ENCODE assay signal across 19 mouse cellular contexts in the genomic region with DNA sequence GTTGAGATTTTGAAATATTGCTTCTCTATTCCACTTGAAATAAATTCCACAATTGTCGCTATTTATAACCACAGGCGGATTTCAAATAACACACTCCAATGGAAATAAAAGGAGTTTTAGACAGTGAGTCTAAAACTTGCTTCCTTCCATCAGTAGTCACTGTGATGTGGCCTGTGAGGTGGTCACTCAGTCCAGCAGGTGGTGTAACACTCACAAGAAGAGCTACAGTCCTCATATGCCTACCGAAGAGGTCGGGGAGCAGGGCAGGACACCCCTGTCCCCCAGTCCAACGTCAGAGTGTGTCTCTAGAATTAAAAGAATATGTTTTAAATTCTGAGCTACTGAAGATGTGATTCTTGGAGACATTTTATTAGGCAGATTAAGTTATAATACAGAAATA.
DNase-seq lines count a peak whose midpoint lies in the region; ATAC-seq and TF ChIP-seq lines count a peak whose summit lies in the region.
"Had no signal": no experiment of that assay in that cellular context is flagged by ENCODE, and none has a peak within 500 bp of the region (broad histone marks: within the 10 kb centered on the region; RNA-seq: fewer than 3 reads in every experiment).

No protein-coding gene starts in this region.

- H3K27me3 ChIP-seq in midbrain, embryonic 15.5 days (replicated peaks), result no peaks in the 10 kb centered on the region
- H3K27me3 ChIP-seq in midbrain, embryonic 16.5 days (ENCODE audit: control insufficient read depth, insufficient read depth, low read depth, low read length), result no peaks in the 10 kb centered on the region
- H3K27me3 ChIP-seq in stomach, postnatal 0 days (ENCODE audit: control insufficient read depth, insufficient read depth, low read length), result no peaks in the 10 kb centered on the region
- H3K27me3 ChIP-seq: forebrain, embryonic 13.5 days; hindbrain, embryonic 13.5 days; kidney, embryonic 15.5 days; limb, embryonic 15.5 days; neural tube, embryonic 12.5 days had no signal

- 83% methylated on average over 5 of the region's 5 CpGs for WGBS in midbrain, embryonic 15.5 days
- WGBS in midbrain, embryonic 16.5 days, result 84% methylated on average over 5 of the region's 5 CpGs
- WGBS in stomach, postnatal 0 days, result 79% methylated on average over 5 of the region's 5 CpGs

- 0 out of 2 replicates have a peak, but pooled peaks have one; percentile 38 for ATAC-seq in midbrain, embryonic 15.5 days (replicated peaks)
- ATAC-seq in midbrain, embryonic 16.5 days, result no peak
- ATAC-seq in stomach, postnatal 0 days (ENCODE audit: low FRiP score, low TSS enrichment), result no peak
- ATAC-seq: forebrain, embryonic 13.5 days had no signal

- TF ChIP-seq CTCF in left cerebral cortex, adult 2 months (IDR thresholded peaks at IDR 0.05), result peak; percentile 27
- peak; percentile 49 for TF ChIP-seq CTCF in stomach, postnatal 0 days (IDR thresholded peaks at IDR 0.05; ENCODE audit: low read depth)

- H3K4me2 ChIP-seq in midbrain, embryonic 15.5 days, result no peak overlapping the region
- H3K4me2 ChIP-seq in midbrain, embryonic 16.5 days (ENCODE audit: low read length), result no peak overlapping the region
- H3K4me2 ChIP-seq in stomach, postnatal 0 days (replicated peaks; ENCODE audit: low read depth), result no peak overlapping the region
- H3K4me2 ChIP-seq: forebrain, embryonic 13.5 days; hindbrain, embryonic 13.5 days; kidney, embryonic 15.5 days; limb, embryonic 15.5 days; neural tube, embryonic 12.5 days had no signal

- H3K4me1 ChIP-seq in midbrain, embryonic 15.5 days, result no peaks in the 10 kb centered on the region
- no peaks in the 10 kb centered on the region for H3K4me1 ChIP-seq in midbrain, embryonic 16.5 days (ENCODE audit: control insufficient read depth, insufficient read depth, low read length)
- H3K4me1 ChIP-seq in stomach, postnatal 0 days (replicated peaks; ENCODE audit: control insufficient read depth, insufficient read depth), result no peaks in the 10 kb centered on the region
- H3K4me1 ChIP-seq: forebrain, embryonic 13.5 days; kidney, embryonic 15.5 days; limb, embryonic 15.5 days; neural tube, embryonic 12.5 days had no signal

- peak; percentile 8 for DNase-seq in heart, adult 11 months
- DNase-seq in heart, postnatal 36 days, result no peak
- DNase-seq in left cerebral cortex, adult 2 months (ENCODE audit: extremely low spot score in 1 of 2, low spot score in 2 of 2), result no peak
- no peak for DNase-seq in left cerebral cortex, adult 8-10 months (ENCODE audit: low spot score in 2 of 2)
- DNase-seq in stomach, postnatal 0 days (ENCODE audit: low spot score), result no peak
- DNase-seq in retina, postnatal 1 day, result no peak
- DNase-seq: adrenal gland, postnatal 25 days; cerebellum, adult 8-10 months; gastrocnemius, postnatal 14 days; layer of hippocampus, postnatal 36 days; thymus, postnatal 36 days had no signal

- H3K9me3 ChIP-seq in midbrain, embryonic 15.5 days, result no peaks in the 10 kb centered on the region
- no peaks in the 10 kb centered on the region for H3K9me3 ChIP-seq in midbrain, embryonic 16.5 days (replicated peaks; ENCODE audit: control insufficient read depth, low read length, poor library complexity, severe bottlenecking)
- H3K9me3 ChIP-seq in stomach, postnatal 0 days (ENCODE audit: control insufficient read depth, low read length), result no peaks in the 10 kb centered on the region
- H3K9me3 ChIP-seq: forebrain, embryonic 13.5 days; hindbrain, embryonic 13.5 days; kidney, embryonic 15.5 days; limb, embryonic 15.5 days; neural tube, embryonic 12.5 days had no signal

- no peak for TF ChIP-seq EP300 in stomach, postnatal 0 days (optimal IDR thresholded peaks at IDR 0.05)

- H3K27ac ChIP-seq in left cerebral cortex, adult 2 months, result no peak overlapping the region
- no peak overlapping the region for H3K27ac ChIP-seq in midbrain, embryonic 15.5 days
- no peak overlapping the region for H3K27ac ChIP-seq in midbrain, embryonic 16.5 days (ENCODE audit: low read length)
- H3K27ac ChIP-seq in stomach, postnatal 0 days (replicated peaks), result no peak overlapping the region
- H3K27ac ChIP-seq: forebrain, embryonic 13.5 days; hindbrain, embryonic 13.5 days; kidney, embryonic 15.5 days; limb, embryonic 15.5 days; neural tube, embryonic 12.5 days had no signal

- no peak overlapping the region for H3K9ac ChIP-seq in midbrain, embryonic 15.5 days
- H3K9ac ChIP-seq in midbrain, embryonic 16.5 days (ENCODE audit: low read depth, low read length), result no peak overlapping the region
- H3K9ac ChIP-seq in stomach, postnatal 0 days (ENCODE audit: low read length), result no peak overlapping the region
- H3K9ac ChIP-seq: forebrain, embryonic 13.5 days; hindbrain, embryonic 13.5 days; kidney, embryonic 15.5 days; limb, embryonic 15.5 days; neural tube, embryonic 12.5 days had no signal

- no peak overlapping the region for H3K4me3 ChIP-seq in left cerebral cortex, adult 2 months
- H3K4me3 ChIP-seq in midbrain, embryonic 15.5 days, result no peak overlapping the region
- H3K4me3 ChIP-seq in midbrain, embryonic 16.5 days (ENCODE audit: low read depth, low read length), result no peak overlapping the region
- H3K4me3 ChIP-seq in stomach, postnatal 0 days (ENCODE audit: low read depth, low read length), result no peak overlapping the region
- H3K4me3 ChIP-seq: erythroblast, embryonic 14.5 days; forebrain, embryonic 13.5 days; hindbrain, embryonic 13.5 days; kidney, embryonic 15.5 days; limb, embryonic 15.5 days; neural tube, embryonic 12.5 days had no signal

- H3K36me3 ChIP-seq in midbrain, embryonic 15.5 days (replicated peaks), result no peaks in the 10 kb centered on the region
- no peaks in the 10 kb centered on the region for H3K36me3 ChIP-seq in midbrain, embryonic 16.5 days (ENCODE audit: control insufficient read depth, insufficient read depth, low read length)
- no peaks in the 10 kb centered on the region for H3K36me3 ChIP-seq in stomach, postnatal 0 days (ENCODE audit: control insufficient read depth, insufficient read depth, low read length)
- H3K36me3 ChIP-seq: hindbrain, embryonic 13.5 days; kidney, embryonic 15.5 days; limb, embryonic 15.5 days; neural tube, embryonic 12.5 days had no signal

- intact Hi-C loops in heart, postnatal 36 days (cut with DNase I), result no loop called here
- intact Hi-C loops in left cerebral cortex, adult 2 months (cut with DNase I), result no loop called here
